Mouse (Mus musculus) layer of hippocampus, adult 2 months (tissue): Measurements from ENCODE around the gene Rab11fip4. TPM values are rescaled to one million over a fixed set of nuclear protein-coding genes. Genes with fewer than 3 reads are reported as not detected.

Experiments
- DNase-seq, 2 experiments: peaks; one replicate each; pipeline ENCODE4 v3.0.0; 2022; ENCODE audit warnings: low spot score in 2 of 2
- H3K27ac ChIP-seq: fragments of 200-600 bp; 2 replicates; pipeline ENCODE4 v1.8.1; 2022
- H3K4me3 ChIP-seq: fragments of 200-600 bp; 2 replicates; pipeline ENCODE4 v1.8.1; 2022; ENCODE audit warnings: mild to moderate bottlenecking
- CTCF ChIP-seq: fragments of 200-600 bp; conservative IDR thresholded peaks from 2 replicates; pipeline ENCODE4 v1.8.1; 2022; ENCODE audit warnings: antibody characterized with exemption, mild to moderate bottlenecking, moderate library complexity
- microRNA-seq, 2 experiments: library from miRNA; unstranded; fragments of <30 nt; microRNA quantifications; one replicate each; pipeline ENCODE4 v1.2.0; 2021
- total RNA-seq, 2 experiments: library from RNA; stranded (reverse); gene quantifications; 2 replicates each; pipeline ENCODE4 v1.2.3; 2021

Rab11fip4 gene
- total RNA-seq, 2 experiments from 2014 or later = 163 to 168 TPM

DNA sequence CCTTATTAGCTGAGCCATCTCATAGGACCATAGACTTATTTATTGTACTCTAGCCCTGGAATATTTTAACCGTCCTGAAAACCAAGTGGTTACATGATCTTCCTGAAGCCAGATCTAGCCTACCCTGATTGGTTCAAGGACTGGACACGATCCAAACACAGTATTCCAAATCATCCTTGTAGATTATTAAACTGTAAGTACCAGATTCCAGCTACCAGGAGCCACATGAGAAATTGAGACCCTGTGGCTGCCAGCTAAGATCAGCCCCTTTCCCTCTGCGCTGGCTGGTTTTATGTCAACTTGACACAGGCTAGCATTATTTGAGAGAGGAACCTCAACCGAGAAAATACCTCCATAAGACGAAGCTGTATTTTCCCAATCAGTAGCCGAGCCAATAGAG lies 142.0 kb downstream of the Rab11fip4 start:
- Histone ChIP-seq H3K4me3 (no peak overlapping the region), H3K27ac (no peak overlapping the region)
- no peak for DNase-seq
- no peak for TF ChIP-seq CTCF

GRCm38 (mm10) chr11:79736232-79737006 lies 145.4 kb downstream of the Rab11fip4 start:
- Histone ChIP-seq H3K4me3 (no peak overlapping the region), H3K27ac (no peak overlapping the region)
- TF ChIP-seq CTCF = peak; percentile 60
- peak in 1 of 2 experiments; percentile 23 for DNase-seq

DNA sequence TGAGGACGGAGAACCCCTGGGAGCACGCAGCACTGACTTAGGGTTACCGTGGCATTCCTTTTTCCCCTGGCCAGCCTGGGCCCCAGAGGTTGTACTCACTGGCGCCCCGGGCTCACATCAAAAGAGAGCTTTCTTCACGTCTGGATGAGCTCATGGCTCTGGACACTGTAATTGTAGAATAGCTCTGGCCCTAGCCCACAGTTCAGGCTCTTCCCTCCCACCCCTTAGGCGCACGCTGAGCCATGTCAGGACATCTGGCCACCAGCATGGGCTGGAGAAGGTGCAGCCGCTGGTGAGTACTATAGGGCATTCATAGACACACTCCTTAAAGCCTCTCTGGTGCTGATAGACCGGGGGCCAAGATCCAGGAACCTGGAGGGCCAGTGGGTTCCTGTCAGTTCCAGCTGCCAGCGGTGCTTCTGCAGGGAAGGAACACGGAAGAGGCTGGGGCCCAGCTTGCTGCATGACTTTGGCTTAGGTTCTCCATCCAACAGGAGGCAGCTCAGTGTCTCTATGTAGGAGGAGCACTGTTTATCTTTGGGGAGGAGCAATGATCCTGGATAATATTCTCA lies 146.2 kb downstream of the Rab11fip4 start:
- no peak for DNase-seq
- Histone ChIP-seq H3K27ac (no peak overlapping the region), H3K4me3 (no peak overlapping the region)
- TF ChIP-seq CTCF = no peak

GRCm38 (mm10) chr11:79737865-79738502 lies 147.0 kb downstream of the Rab11fip4 start:
- H3K4me3 ChIP-seq = no peak overlapping the region
- DNase-seq = no peak
- H3K27ac ChIP-seq = no peak overlapping the region
- TF ChIP-seq CTCF = no peak

DNA sequence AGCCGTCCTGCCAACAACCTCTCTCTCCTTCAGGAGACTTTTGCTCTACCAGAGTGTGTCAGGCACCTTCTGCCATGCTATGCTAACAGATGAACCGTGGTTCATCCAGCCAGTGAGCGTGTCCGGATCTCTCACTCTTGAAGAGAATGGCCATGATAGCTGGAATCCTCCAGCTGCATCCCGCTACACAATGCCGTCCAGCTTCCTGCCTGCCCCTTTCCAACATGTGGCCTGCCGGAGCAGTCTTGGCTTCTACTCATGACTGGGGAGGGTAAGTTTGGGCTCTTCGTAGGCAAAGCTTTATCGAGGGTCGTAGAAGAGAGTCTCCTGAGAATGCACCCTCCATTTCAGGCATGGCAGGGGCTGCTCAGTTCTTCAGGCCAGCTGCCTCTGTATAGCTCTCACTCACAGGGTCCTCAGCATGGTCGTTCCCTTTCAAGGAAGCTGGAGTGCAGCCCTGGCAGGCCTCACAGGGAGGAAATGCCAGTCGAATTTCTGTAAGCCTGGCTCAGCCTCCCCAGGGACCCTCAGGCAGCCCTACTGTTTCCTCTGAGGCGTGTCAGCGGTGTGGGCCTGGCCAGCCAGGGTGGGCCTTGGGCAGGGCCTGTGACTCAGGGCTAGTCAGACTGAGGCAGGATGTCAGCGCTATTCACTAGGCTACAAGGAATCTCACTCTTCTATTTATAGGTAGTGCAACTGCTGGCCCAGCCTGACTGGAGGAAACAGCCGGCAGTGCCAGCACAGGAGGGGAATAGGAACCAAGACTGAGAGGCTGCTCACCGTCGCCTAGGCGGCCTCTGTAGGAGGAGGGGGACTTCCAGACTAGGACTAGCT lies 147.9 kb downstream of the Rab11fip4 start:
- peak overlapping the region; percentile 28; the same call in 1 of the 2 replicates for H3K27ac ChIP-seq

DNA sequence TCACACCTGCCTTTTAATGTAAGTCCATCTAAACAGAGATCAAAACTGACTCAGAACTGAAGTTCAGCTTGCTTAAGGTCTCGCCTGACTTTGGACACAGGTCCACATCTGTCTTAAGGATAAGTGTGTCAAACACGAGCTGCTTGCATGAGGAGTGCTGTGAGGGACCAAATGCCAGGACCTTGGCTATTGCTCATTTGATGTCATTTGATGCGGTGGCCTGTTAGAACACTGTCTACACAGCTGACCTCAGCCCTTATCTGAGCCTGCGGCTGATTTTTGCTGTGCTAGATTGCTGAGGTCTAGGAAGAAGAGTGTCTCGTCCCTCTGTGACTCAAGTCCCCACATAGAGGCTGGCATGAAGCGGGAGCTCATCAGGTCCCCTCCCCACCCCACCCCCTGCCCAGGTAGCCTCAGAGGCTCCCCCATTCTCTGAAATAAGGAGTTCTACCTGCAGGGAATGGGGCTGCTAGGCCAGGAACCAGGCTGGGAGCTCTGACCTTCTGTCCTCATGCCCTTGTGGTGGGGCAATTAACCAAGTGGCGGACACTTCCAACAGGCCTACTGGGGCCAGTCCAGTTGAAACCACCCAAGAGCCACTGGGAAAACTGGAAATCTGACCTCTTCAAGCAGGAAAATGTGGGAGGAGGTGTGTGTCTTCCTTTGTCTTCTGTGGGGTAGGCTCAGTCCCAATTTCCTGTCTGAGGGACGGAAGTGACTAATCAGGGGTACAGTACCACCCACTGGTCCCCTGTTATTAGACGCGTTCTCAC lies 149.9 kb downstream of the Rab11fip4 start:
- no peak for DNase-seq
- no peak for TF ChIP-seq CTCF
- no peak overlapping the region for H3K4me3 ChIP-seq
- no peak overlapping the region for H3K27ac ChIP-seq

More for the DNA sequence above, 147.9 kb downstream of the Rab11fip4 start:
- no peak overlapping the region for H3K4me3 ChIP-seq
- TF ChIP-seq CTCF = no peak
- no peak for DNase-seq

GRCm38 (mm10) chr11:79746552-79747102 lies 155.6 kb downstream of the Rab11fip4 start:
- TF ChIP-seq CTCF = no peak
- Histone ChIP-seq H3K27ac (no peak overlapping the region), H3K4me3 (no peak overlapping the region)
- DNase-seq = no peak

Small RNA genes within 50 kb of the gene (microRNA-seq; reads per million reads assigned to microRNA genes)
- gene Mir193a (17.9 to 40.5 reads per million in 2 experiments), gene Mir365-2 (1.3 to 1.5 reads per million in 2 experiments)

Other genes with a start within 250 kb of the Rab11fip4 start
- 10 to 100 TPM; 86.0 to 89.5 TPM for gene Omg, start 87.1 kb upstream of the Rab11fip4 start, total RNA-seq
- under 1 TPM; 0.37 to 0.38 TPM for gene Evi2b, start 67.5 kb upstream of the Rab11fip4 start, total RNA-seq
- not detected for gene Evi2, start 60.6 kb upstream of the Rab11fip4 start, total RNA-seq
- 10 to 100 TPM; 17.3 to 21.2 TPM for gene Evi2a, start 60.6 kb upstream of the Rab11fip4 start, total RNA-seq